Mouse (Mus musculus) heart, postnatal 0 days (tissue): ENCODE data around the gene Pter. TPM values are rescaled to one million over a fixed set of nuclear protein-coding genes. Genes with fewer than 3 reads are reported as not detected.

ENCODE experiments used
- ATAC-seq: fragments of 200-750 bp; cut with Nextera tagmentation; 2 replicates; pipeline ENCODE4 v1.8.0; 2017; ENCODE audit warnings: low read depth, moderate number of reproducible peaks, moderate library complexity; ENCODE audit not compliant: insufficient read depth
- DNase-seq: peaks from one replicate; pipeline ENCODE4 v3.0.0-alpha.2; 2016; ENCODE audit warnings: low spot score
- H3K27ac ChIP-seq: fragments of 300-500 bp; sonication (generic); 2 replicates; pipeline ENCODE4 v1.5.1; 2014; ENCODE audit warnings: low read depth, mild to moderate bottlenecking
- H3K27me3 ChIP-seq: fragments of 300-500 bp; sonication (generic); 2 replicates; pipeline ENCODE4 v1.6.1; 2014; ENCODE audit warnings: low read length, mixed read lengths; ENCODE audit not compliant: control insufficient read depth, insufficient read depth
- H3K36me3 ChIP-seq: fragments of 300-500 bp; sonication (generic); replicated peaks from 2 replicates; pipeline ENCODE4 v1.6.1; 2014; ENCODE audit warnings: low read length, mixed read lengths; ENCODE audit not compliant: control insufficient read depth, insufficient read depth
- H3K4me1 ChIP-seq: fragments of 300-500 bp; sonication (generic); 2 replicates; pipeline ENCODE4 v1.6.1; 2014; ENCODE audit warnings: antibody characterized with exemption; ENCODE audit not compliant: control insufficient read depth, insufficient read depth
- H3K4me2 ChIP-seq: fragments of 300-500 bp; sonication (generic); 2 replicates; pipeline ENCODE4 v1.6.1; 2014; ENCODE audit warnings: low read depth, mild to moderate bottlenecking, low read length, moderate library complexity
- H3K4me3 ChIP-seq: fragments of 300-500 bp; sonication (generic); 2 replicates; pipeline ENCODE4 v1.5.1; 2014; ENCODE audit warnings: low read depth, low read length
- H3K9ac ChIP-seq: fragments of 300-500 bp; sonication (generic); replicated peaks from 2 replicates; pipeline ENCODE4 v1.6.1; 2014; ENCODE audit warnings: low read depth, low read length, mixed read lengths
- H3K9me3 ChIP-seq: fragments of 300-500 bp; sonication (generic); replicated peaks from 2 replicates; pipeline ENCODE4 v1.6.1; 2016; ENCODE audit warnings: low read length; ENCODE audit not compliant: control insufficient read depth
- CTCF ChIP-seq: IDR thresholded peaks from 2 replicates; pipeline ENCODE4 v1.5.1; 2016; ENCODE audit warnings: antibody characterized with exemption, control low read depth, low read depth
- EP300 ChIP-seq: IDR thresholded peaks from 2 replicates; pipeline ENCODE4 v1.6.1; 2016; ENCODE audit warnings: antibody characterized with exemption, low read depth
- WGBS: fragments of 180-500 bp; shearing (Covaris S2); extraction: QIAGEN DNeasy Blood & Tissue Kit; methylation state at CpG from one replicate; pipeline ENCODE4 v1.1.7; 2014; 5-methylcytosine and 5-hydroxymethylcytosine counted together
- polyA plus RNA-seq: library from polyadenylated mRNA; unstranded; fragments of >200 nt; fragmentation: Nextera tagmentation; extraction: Ambion mirVana; gene quantifications from 2 replicates; pipeline ENCODE4 v1.2.1, GENCODE M21; 2015
- total RNA-seq: library from RNA; depleted of rRNA; stranded (reverse); fragments of >200 nt; gene quantifications from 2 replicates; pipeline ENCODE4 v1.2.3, GENCODE M21; 2014; ENCODE audit warnings: low replicate concordance

Gene Pter
- total and polyA plus RNA-seq, 2 experiments from 2014 or later = 11.7 to 14.6 TPM

GRCm38 (mm10) chr2:12977367-12977766 lies 53.5 kb downstream of the Pter start:
- DNase-seq (no peak), ATAC-seq (no peak)
- Histone ChIP-seq H3K4me2 (no peak overlapping the region), H3K9ac (no peak overlapping the region), H3K27me3 (no peaks in the 10 kb centered on the region), H3K4me1 (no peaks in the 10 kb centered on the region), H3K4me3 (no peak overlapping the region), H3K27ac (no peak overlapping the region), H3K36me3 (peaks cover 3% of the 10 kb centered on the region; the same call in 1 of the 2 replicates), H3K9me3 (no peaks in the 10 kb centered on the region)
- TF ChIP-seq EP300 (no peak), CTCF (no peak)
- WGBS = 87% methylated on average over 7 of the region's 7 CpGs

GRCm38 (mm10) chr2:12978771-12979170 lies 54.9 kb downstream of the Pter start:
- Histone ChIP-seq H3K9ac (no peak overlapping the region), H3K27me3 (no peaks in the 10 kb centered on the region), H3K36me3 (peaks cover 3% of the 10 kb centered on the region; the same call in 1 of the 2 replicates), H3K4me3 (no peak overlapping the region), H3K4me1 (no peaks in the 10 kb centered on the region), H3K4me2 (no peak overlapping the region), H3K9me3 (no peaks in the 10 kb centered on the region), H3K27ac (no peak overlapping the region)
- no peak for TF ChIP-seq EP300
- TF ChIP-seq CTCF = no peak
- DNase-seq (no peak), ATAC-seq (no peak)
- WGBS = 78% methylated on average over 4 of the region's 4 CpGs

GRCm38 (mm10) chr2:12984901-12985732 lies 61.3 kb downstream of the Pter start:
- TF ChIP-seq EP300 = no peak
- no peak for TF ChIP-seq CTCF
- Histone ChIP-seq H3K9me3 (no peaks in the 10 kb centered on the region), H3K4me2 (no peak overlapping the region), H3K4me1 (no peaks in the 10 kb centered on the region), H3K9ac (no peak overlapping the region), H3K27me3 (no peaks in the 10 kb centered on the region), H3K36me3 (0 out of 2 replicates have a peak, but pooled peaks cover 3% of the 10 kb centered on the region), H3K4me3 (no peak overlapping the region), H3K27ac (no peak overlapping the region)
- WGBS = 83% methylated on average over 4 of the region's 4 CpGs
- DNase-seq = no peak
- no peak for ATAC-seq

GRCm38 (mm10) chr2:13000026-13000425 lies 76.2 kb downstream of the Pter start:
- no peak overlapping the region for H3K4me3 ChIP-seq
- H3K27me3 ChIP-seq = no peaks in the 10 kb centered on the region
- H3K9ac ChIP-seq = no peak overlapping the region
- WGBS = 42% methylated on average over 2 of the region's 2 CpGs
- no peak for TF ChIP-seq CTCF
- TF ChIP-seq EP300 = no peak
- no peak overlapping the region for H3K27ac ChIP-seq
- DNase-seq (no peak), ATAC-seq (no peak)
- H3K4me2 ChIP-seq = no peak overlapping the region
- H3K36me3 ChIP-seq = no peaks in the 10 kb centered on the region
- no peaks in the 10 kb centered on the region for H3K9me3 ChIP-seq
- no peaks in the 10 kb centered on the region for H3K4me1 ChIP-seq

GRCm38 (mm10) chr2:13008433-13008832 lies 84.6 kb downstream of the Pter start:
- ATAC-seq = no peak
- no peak overlapping the region for H3K9ac ChIP-seq
- no peak for DNase-seq
- H3K4me3 ChIP-seq = no peak overlapping the region
- WGBS = 63% methylated on average over 1 of the region's 1 CpGs
- H3K27ac ChIP-seq = no peak overlapping the region
- no peak overlapping the region for H3K4me2 ChIP-seq
- no peaks in the 10 kb centered on the region for H3K36me3 ChIP-seq
- peaks cover 24% of the 10 kb centered on the region for H3K4me1 ChIP-seq
- TF ChIP-seq CTCF = no peak
- no peak for TF ChIP-seq EP300
- H3K9me3 ChIP-seq = no peaks in the 10 kb centered on the region
- H3K27me3 ChIP-seq = peaks cover 26% of the 10 kb centered on the region
